Mouse (Mus musculus) forelimb bud, embryonic 11.5 days (tissue): ENCODE results near the gene Sh3rf1.

Source experiments
- DNase-seq: peaks from one replicate; pipeline ENCODE4 v3.0.0-alpha.2; 2012; ENCODE audit warnings: low read depth, low spot score

The Sh3rf1 gene

DNA sequence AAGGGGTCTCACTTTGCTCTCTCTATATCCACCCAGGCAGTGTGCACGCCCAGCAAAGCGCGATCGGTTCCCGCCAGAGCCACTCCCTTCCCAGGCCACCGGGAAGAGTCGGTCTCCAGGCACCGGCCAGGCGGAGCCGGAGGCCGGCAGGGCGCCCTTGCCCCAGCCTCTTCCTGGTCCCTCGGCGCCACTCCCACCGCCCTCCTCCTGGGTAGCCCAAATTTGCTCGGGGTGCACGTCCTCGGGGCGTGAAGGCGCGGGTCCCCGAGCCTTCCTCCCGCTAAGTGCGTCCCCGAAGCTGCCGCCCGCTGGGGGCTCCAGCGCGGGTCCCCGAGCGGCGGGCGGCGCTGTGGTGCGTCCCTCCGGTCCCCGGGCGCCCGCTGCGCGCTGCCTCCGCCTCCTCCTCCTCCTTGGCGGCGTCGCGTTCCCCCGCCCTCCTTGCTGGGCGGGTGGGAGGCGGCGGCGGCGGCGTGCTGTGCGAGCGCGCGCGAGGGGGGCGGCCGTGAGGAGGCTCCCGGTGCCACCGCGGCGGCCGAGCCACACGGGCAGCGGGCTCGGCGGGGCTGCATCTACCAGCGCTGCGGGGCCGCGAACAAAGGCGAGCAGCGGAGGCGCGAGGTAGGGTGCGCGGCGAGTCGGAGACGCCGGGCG, at the start of gene Sh3rf1:
Gene Sh3rf1 (plus strand): TSS at position 144 of the 651 bp plus-strand sequence.
- peak; percentile 57 for DNase-seq

DNA sequence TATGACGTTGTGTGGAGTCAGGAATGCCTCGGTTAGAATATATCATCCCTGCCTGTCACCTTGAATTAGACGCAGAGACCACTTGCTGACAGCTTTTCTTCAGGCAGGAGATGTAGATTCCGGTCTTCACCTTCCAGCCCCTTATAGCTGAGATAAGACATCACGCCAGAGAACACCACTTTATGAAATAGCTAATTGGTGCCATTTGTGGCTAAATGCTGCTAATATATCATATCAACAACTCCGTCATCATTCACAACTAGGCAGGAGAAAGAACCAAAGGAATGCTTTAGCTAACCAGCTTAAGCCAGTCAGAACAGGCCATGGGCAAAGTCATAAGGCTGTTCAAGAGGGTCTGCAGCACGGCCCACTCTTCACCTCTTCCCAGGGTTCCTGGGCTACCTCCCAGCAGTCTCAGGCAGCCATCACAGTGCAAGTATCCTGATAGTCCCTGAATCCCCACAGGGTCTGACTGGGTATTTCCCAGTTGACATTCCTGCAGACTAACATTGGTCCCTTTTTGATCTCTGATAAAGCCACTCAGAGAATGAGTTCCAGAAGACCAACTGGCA, 49.7 kb upstream of the Sh3rf1 start:
- peak; percentile 16 for DNase-seq

DNA sequence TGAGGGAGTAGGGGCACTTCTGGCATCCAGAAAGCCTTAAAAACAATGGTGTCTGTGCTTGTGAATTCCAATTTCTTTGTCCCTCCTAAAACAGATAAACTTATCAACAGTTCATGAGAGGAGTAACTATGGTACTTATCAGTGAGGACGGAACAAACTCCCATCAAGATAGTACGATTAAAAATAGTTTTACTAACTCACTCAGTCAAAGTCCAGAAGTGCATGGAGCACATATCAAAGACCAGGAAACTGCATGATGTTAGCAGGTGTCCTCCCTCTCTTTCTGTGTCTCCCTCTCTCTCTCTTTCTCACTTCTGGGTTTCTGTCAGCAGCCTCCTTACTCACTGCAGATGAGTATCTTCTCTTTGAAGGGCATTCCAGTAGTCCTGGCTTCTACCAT, 47.8 kb upstream of the Sh3rf1 start:
- no peak for DNase-seq

DNA sequence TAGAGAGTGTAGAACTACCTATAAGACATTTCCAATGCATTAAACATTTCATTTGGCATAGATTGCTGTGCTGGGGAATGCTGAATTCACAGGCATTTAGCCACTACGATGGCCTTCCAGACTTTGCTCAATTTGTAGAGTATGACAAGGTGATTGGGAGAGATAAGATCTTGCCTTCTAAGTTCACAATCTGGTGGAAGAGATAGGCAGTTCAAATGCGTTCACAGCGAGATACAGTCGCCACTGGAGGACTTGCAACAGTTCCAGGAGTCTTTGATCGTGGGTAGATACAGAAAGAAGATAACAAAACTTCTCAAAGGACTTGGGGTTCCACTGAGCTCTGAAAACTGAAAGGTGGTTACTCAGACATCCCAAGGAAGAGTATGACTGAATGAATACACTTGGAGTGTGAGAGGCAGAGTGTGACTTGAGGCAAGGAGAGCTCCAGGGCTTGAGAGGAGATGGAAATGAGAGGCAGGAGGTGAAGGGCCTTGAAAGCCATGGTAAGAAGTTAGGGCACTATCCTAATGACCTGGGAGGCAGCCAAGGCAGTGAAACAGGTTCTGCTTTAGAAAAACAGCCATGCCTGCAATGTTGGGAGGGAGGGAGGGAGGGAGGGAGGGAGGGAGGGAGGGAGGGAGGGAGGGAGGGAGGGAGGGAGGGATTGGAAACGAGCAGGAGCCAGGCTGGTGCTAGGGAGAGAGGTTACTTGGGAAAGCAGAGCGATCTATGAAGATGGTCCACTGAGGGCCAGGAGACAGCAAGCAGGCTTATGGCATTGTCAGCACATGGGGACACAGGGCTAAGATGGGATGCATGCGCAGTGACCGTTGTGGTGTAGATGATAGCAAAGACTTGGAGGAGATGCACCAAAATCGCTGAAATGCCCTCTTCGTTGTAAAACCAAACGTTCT, 45.7 kb upstream of the Sh3rf1 start:
- no peak for DNase-seq

DNA sequence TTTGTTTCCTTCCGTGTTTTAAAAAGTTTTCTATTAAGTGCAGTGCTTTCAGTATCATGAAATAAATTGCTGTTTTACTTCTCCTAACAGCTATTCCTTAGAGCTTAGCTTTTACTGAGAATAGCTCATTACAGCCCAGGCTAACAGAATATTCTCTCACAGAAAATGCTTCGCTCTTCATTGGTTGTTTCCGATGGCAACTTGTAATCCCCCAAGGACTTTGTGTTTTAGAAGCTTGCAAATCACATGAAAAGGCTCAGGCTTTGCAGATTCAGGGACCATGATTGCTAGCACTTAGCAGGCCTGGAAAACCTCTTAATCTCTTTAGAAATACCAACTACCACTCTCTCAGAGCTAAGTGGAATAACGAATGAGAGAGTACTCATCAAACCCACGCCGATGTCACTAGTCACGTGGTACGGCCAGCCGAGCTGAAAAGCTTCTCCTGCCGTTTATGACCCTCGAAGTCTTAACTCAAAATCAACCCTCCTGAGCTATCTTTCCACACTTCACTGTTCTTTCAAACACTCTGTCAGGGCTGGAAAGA, 45.0 kb upstream of the Sh3rf1 start:
- no peak for DNase-seq

DNA sequence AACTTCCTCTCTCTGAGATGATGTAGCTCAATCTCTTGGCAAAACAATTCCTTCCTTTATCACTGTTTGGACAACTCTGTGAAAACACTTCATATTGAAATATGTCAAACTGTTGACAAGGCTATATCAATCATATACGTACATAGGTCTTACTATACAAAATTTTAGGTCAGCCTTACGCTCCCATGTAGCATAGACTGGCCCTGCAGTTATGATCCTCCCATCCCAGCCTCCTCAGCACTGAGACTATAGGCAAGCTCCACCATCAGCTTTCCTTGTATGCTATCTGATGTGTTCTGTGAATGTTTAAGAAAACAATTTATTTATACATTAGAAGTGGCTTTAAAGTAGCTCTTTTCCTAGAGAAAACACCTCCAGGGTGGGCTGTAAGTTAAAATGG, 42.1 kb upstream of the Sh3rf1 start:
- no peak for DNase-seq

DNA sequence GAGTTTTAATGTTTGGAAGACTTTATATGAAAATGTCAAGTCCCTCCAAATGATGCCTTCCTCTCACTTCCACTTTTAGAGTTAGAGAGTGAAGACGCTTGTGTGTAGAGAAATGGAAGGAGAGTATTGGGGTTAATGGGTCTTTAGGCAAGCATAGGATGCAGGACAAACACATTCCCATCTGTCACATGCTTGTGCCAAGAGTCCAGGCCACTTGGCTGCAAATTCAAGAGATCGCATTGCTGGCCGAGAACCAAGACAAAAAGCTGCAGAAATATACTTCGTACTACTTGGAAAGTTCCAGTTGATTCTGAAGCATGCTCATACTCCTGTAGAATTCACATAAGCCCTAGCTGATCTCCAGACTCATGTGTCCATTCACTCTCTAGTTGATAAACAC, 41.7 kb upstream of the Sh3rf1 start:
- no peak for DNase-seq

DNA sequence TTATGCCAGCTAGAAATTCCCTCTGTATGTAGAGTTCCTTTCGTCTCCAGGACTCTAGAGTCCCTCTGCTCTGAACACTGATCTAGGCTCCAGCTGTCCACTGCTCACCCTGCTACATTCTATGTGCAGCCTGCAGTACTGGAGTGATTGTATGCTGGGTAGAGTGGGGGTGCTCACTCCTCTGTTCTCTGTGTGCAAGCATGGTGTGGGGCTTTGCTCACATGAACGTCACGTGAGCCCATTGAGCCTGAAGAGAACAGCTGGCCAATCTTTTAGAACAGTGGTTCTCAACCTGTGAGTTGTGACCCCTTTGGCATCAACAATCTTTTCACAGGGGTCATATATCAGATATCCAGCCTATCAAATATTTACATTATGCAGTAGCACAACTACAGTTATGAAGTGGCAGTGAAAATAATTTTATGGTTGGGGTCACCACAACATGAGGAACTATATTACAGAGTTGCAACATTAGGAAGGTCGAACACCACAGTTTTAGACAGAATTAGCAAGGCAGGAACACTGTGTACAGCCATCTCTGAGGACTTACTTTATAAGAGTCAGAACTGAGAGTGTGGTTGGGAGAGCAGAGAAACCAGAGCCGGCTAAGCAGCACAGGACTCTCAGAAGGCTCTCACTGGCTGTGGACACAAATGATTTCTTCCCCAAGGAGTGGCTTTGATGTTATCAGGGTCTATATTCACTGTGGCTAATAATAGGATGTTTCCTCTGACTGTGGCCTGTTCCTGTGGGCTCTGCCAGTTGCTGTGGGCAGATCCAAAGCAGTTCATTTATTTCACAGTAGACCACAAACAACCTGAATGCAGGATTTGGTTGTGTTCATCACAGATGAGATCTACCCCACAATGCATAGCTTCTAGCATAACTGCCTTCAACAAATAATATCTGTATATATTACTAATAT, 38.1 kb upstream of the Sh3rf1 start:
- no peak for DNase-seq

DNA sequence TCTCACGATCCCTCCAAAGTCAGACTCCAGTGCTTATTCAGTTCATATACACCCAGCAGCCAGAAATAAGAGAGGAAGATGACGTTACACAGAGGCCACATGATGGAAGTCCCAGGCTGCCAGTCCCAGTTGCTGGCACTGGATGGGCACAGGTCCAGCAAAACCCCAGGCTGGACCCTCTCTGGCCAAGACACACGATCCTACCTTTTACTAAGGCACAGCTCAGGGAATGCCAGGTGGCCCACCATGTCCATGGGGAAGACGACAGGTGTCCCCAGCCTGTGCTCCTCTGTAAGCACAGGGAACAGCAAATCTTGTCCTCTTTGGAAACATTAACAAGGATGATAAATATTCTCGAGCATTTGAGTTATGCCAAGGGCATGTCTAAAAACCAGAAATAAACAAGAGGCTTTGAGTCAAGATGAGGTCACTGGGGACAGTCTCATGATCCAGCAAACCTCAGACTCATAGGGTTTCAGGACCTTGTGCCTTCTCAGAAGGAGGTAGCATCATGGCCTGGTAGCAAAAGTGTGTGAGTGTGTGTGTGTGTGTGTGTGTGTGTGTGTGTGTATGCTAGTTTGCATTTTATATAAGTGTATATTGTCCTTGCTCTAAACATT, 29.3 kb upstream of the Sh3rf1 start:
- DNase-seq: no peak

DNA sequence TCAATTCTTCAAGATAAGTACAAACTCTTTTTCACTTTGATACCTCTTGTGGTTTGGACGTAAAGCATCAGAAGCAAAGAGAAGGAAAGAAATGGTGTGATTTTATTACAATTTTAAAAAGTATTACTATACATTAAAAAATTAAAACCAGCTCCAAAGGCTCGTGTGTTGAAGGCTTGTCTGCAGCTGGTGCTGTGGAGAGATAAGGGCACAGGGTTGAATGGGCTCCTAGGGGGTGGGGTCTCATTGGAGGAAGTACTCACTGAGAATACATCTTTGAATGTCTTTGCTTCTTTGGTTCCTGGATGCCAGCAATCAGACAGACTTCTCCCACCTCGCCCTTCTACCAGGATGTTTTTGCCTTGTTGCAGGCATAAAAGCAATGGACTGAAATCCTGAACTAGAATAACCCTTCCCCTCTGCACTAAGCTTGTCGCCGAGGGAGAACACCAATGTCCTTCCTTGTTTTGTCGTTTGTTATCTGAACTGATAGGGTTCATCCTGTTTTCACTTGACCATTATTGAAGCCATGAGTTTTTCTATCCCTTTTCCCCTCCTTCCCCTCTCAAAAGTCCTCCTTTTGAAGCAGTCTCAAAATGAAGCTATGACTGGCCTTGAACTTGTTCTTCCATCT, 23.3 kb upstream of the Sh3rf1 start:
- DNase-seq: no peak

DNA sequence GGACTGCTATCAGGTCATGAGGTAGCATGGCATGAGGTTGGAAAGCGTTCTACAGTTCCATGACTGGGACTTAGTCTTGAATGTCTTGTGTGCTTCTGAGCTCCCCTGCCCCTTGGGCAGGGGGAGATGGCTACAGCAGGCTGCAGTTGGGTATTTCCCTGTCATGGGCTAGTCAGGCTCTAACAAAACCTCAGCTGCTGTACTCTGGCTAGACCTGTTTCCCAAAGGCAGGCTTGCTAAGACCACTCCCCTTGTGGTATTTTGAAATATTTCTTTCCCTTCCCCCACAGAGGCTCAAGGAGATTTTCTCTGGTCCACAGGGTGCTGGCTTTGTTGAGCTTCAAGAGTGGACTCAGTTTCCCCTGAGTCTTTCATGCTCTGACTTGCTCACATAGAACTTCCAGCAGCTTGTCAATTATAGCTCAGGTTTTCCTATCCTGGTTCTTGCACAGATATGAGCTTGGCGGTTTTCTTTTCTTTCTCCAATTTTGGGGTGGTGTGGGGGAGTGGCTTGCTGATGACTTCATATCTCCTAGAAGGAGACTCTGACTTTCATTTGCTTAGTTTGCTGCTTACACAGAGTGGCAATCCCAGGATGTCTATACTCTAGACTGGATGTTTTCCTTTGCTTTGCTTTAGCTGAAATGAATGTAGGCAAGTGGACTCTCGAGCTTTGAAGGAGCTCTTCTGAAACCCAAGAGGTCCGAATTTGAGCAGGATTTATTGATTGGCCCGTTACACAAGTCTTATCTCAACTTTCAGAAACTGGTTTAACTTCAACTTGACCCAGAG, 20.4 kb upstream of the Sh3rf1 start:
- DNase-seq: no peak

DNA sequence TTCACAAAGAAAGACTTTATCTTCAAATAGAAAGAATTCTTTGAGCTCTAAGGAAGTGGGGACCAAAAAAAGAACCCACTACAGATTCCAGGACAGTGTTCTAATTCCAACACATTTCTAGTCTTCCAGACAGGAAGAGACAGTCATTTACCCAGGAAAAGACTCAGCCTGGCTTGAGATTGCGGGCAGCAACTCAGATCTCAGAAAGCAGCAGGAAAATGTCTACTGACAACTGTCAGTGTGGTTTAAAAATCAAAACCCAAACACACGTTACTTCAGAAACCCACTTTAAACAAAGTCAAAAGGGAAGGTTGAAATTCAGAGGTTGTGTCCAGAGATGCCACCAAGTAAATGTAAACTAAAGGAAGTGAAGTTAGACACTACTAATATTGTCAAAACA, 16.8 kb upstream of the Sh3rf1 start:
- no peak for DNase-seq

DNA sequence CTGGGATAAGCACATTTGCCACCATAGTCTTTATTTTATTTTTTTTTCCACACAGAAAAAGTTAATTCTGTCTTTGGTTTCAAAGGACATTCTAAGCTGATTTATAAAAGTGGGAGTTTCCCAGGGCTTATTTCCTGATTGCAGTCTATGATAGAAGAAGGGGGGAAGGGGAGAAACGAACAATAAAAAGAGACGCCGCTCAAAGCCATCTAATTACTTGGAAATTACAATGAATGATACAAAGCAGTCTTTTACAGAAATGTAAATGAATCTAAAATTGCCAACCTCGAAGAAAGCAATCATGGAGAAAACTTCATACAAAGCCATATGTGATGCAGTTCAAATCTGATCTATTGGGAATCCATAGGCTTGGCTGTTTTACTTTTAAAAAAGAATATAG, 16.0 kb upstream of the Sh3rf1 start:
- DNase-seq: no peak

DNA sequence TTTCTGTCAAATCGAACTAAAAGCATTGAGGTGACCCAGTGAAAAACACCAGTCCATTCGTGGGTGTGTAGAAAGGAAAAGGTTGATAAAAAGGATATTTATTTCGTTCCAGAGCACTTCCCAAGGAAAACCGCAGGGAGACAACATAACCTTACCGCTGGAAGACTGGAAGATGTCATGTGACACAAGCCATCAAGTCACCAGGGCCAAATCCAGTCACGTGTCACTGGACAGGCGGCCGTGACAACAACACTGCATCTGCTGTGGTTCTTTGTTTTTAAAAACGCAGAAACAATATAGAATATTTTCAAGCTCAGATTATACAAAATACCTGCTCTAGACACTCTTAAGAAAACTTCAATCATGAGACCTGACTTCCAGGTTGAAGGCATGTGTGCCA, 15.0 kb upstream of the Sh3rf1 start:
- no peak for DNase-seq

DNA sequence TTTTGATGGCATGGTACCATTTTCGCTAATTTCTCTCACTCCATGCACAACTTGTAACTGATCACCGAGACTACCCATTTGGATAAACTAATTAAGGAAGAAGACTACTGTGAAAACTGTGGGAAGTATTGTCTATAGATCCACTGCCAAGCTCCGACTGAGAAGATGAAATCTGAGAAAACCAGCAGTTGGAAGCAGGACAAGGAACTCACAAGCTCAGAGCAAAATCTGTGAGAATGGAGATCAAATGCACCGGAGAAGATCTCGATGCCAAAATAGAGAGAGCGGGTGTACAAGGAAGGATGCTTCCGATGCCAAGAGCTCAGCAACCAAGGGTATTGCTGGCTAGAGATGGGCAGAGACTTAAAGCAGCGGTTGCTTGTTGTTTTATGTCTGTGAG, 12.8 kb upstream of the Sh3rf1 start:
- no peak for DNase-seq

DNA sequence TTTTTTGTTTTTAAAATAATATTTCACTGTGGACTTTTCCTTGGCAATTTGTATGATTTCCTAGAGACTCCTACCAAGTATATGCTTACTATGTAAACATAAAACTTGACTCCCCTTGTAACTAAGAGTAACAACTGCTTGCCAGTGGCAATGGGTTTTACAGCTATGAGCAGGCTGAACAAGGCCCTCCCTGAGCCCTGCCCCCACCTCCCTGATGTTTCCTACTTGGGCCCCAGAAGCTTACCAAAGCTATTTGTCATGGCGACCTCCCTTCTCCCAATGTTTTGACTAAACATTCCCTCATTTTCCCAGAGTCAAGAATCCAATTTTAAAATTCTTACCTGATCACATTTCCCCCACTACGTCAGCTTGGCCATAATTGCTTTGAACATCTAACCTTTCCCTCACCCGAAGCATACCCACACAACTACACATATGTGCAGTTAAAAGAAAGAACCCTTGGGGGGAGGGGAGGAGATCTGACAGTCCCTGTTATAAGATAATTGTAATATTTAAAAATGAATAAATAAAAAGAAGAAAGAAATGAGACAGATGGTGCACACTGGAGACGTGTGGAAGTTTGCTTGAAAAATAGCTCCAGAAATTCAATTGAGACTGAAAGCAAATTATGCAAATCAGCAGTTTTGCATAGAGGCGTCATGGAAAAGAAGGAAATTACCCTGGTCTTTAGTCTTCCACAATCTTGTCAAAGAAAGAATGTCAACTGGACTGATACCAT, 8.4 kb upstream of the Sh3rf1 start:
- DNase-seq: no peak

DNA sequence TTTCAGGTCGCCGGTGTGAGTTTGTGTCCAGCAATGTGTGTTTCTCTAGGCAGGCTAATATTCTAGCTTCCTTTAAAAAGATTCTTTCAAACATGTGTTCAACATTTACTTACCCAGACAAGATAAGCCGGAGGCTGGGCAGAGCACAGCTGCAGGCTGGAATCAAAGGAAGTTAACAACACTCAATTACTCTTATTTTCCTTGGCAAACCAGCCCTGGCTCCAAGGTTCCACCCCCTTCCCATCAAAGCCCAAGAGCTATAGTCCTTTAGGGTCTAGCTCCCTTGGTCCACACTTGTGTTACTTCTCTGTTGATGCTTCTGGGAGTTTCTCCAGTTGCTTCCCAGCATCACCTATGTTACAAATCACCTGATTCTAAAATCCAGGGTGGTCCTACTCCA, 6.7 kb upstream of the Sh3rf1 start:
- no peak for DNase-seq

DNA sequence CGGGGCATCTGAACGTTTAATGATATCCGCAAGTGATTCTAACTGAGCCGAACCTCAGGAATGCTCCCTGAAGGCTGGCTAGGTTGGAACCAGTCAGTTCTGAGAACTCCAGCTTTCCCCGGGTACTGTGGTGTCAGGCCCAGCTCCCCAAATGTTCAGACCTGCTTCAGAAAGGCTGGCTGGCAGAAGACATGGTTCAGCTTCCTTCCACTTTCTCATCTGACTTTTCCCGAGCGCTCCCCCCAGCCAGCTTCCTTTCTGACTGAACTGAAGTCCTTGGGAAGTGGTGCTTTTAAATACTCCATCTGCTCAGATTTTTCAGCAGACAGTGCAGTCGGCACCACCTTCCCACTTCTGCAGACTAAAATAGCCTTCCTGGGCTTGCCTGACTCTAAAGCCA, 6.2 kb upstream of the Sh3rf1 start:
- DNase-seq: no peak

DNA sequence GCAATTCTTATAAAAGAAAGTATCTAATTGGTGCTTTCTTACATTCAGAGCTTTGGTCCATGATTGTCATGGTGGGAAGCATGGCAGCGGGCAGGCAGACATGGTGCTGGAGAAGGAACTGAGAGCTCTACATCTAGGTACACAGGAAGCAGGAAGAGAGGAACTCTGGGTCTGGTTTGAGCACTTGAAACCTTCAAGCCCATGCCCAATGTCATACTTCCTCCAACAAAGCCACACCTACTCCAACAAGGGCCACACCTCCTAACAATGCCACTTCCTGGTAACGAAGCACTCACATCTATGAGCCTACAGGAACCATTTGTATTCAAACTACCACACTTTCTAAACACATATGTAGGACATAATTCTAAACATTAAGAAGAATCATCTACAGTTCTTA, 5.2 kb upstream of the Sh3rf1 start:
- no peak for DNase-seq
